Mouse (Mus musculus): ENCODE measurements around the gene Timm23. TPM values are rescaled to one million over a fixed set of nuclear protein-coding genes. Genes with fewer than 3 reads are reported as not detected.
"Not testable (repeated sequence)": the region's sequence is repeated elsewhere in the genome, so short reads cannot be mapped to it uniquely, and the experiment has no call there.

Gene Timm23
- polyA plus RNA-seq, 1 experiment from 2014 or later, result 360 TPM

- Histone ChIP-seq H3K9me3 (replicated peaks) (peaks cover 13% of the 10 kb centered on the region), H3K4me3 (no peak overlapping the region), H3K27me3 (ENCODE audit: low read depth, poor library complexity, severe bottlenecking) (no peaks in the 10 kb centered on the region), H3K27ac (replicated peaks) (no peak overlapping the region), H3K36me3 (no peaks in the 10 kb centered on the region), H3K4me1 (no peaks in the 10 kb centered on the region)
- no peak for DNase-seq (ENCODE audit: low spot score)
Observed at GRCm38 (mm10) chr14:32144734-32145133, 57.0 kb downstream of the Timm23 start.

- Histone ChIP-seq H3K36me3 (no peaks in the 10 kb centered on the region), H3K9me3 (replicated peaks) (peaks cover 1% of the 10 kb centered on the region; the same call in 1 of the 2 replicates), H3K27ac (replicated peaks) (no peak within 1 kb of the TSS), H3K27me3 (ENCODE audit: low read depth, poor library complexity, severe bottlenecking) (no peaks in the 10 kb centered on the region), H3K4me1 (no peaks in the 10 kb centered on the region), H3K4me3 (no peak within 1 kb of the TSS)
- no peak for DNase-seq (ENCODE audit: low spot score)
- WGBS, result 88% methylated on average over 5 of the region's 5 CpGs
Observed at GRCm38 (mm10) chr14:32141723-32142122, 60.0 kb downstream of the Timm23 start, which contains the start of gene Msmb. Msmb (plus strand) TSS chr14:32142023.

- H3K4me1 ChIP-seq, result no peaks in the 10 kb centered on the region
- H3K27me3 ChIP-seq (ENCODE audit: low read depth, poor library complexity, severe bottlenecking), result no peaks in the 10 kb centered on the region
- 69% methylated on average over 5 of the region's 5 CpGs for WGBS
- DNase-seq (ENCODE audit: low spot score), result no peak
- no peaks in the 10 kb centered on the region for H3K36me3 ChIP-seq
- H3K4me3 ChIP-seq, result no peak overlapping the region
- H3K9me3 ChIP-seq (replicated peaks), result no peaks in the 10 kb centered on the region
- no peak overlapping the region for H3K27ac ChIP-seq (replicated peaks)
Observed at GRCm38 (mm10) chr14:32140359-32140965, 61.2 kb downstream of the Timm23 start.

GRCm38 (mm10) chr14:32136467-32136866 is 65.2 kb downstream of the Timm23 start:
- DNase-seq (ENCODE audit: low spot score); H3K9me3 ChIP-seq (replicated peaks); H3K36me3 ChIP-seq; H3K4me3 ChIP-seq; H3K27me3 ChIP-seq (ENCODE audit: low read depth, poor library complexity, severe bottlenecking); H3K4me1 ChIP-seq; H3K27ac ChIP-seq (replicated peaks): not testable (repeated sequence)
- WGBS, result 87% methylated on average over 3 of the region's 3 CpGs

- no peaks in the 10 kb centered on the region for H3K36me3 ChIP-seq
- no peak overlapping the region for H3K4me3 ChIP-seq
- no peaks in the 10 kb centered on the region for H3K27me3 ChIP-seq (ENCODE audit: low read depth, poor library complexity, severe bottlenecking)
- no peak overlapping the region for H3K27ac ChIP-seq (replicated peaks)
- H3K4me1 ChIP-seq, result no peaks in the 10 kb centered on the region
- 82% methylated on average over 2 of the region's 2 CpGs for WGBS
- H3K9me3 ChIP-seq (replicated peaks), result no peaks in the 10 kb centered on the region
- no peak for DNase-seq (ENCODE audit: low spot score)
Observed at GRCm38 (mm10) chr14:32134293-32134692, 67.4 kb downstream of the Timm23 start.

GRCm38 (mm10) chr14:32131836-32132235 is 69.9 kb downstream of the Timm23 start:
- no peak overlapping the region for H3K4me3 ChIP-seq
- H3K9me3 ChIP-seq (replicated peaks), result no peaks in the 10 kb centered on the region
- H3K27ac ChIP-seq (replicated peaks), result no peak overlapping the region
- H3K36me3 ChIP-seq, result no peaks in the 10 kb centered on the region
- no peaks in the 10 kb centered on the region for H3K27me3 ChIP-seq (ENCODE audit: low read depth, poor library complexity, severe bottlenecking)
- DNase-seq (ENCODE audit: low spot score), result no peak
- H3K4me1 ChIP-seq, result no peaks in the 10 kb centered on the region
- WGBS, result 89% methylated on average over 4 of the region's 4 CpGs

Other genes with a start within 250 kb of the Timm23 start
- 0.10 and 0.11 TPM in 2 replicates for gene Galnt15, start 172.9 kb downstream of the Timm23 start, polyA plus RNA-seq (2016; fragmentation: Nextera tagmentation; extraction: Ambion mirVana)
- gene Oxnad1, start 116.5 kb downstream of the Timm23 start, polyA plus RNA-seq (2016; fragmentation: Nextera tagmentation; extraction: Ambion mirVana), result 19.7 and 26.7 TPM in 2 replicates
- 92.1 and 104 TPM in 2 replicates for gene Dph3, start 116.2 kb downstream of the Timm23 start, polyA plus RNA-seq (2016; fragmentation: Nextera tagmentation; extraction: Ambion mirVana)
- gene Msmb, start 59.9 kb downstream of the Timm23 start, polyA plus RNA-seq (2016; fragmentation: Nextera tagmentation; extraction: Ambion mirVana), result not detected in 2 replicates
- gene Ncoa4, start 42.0 kb downstream of the Timm23 start, polyA plus RNA-seq (2016; fragmentation: Nextera tagmentation; extraction: Ambion mirVana), result 71.1 and 82.2 TPM in 2 replicates
- gene Parg, start 51 bp upstream of the Timm23 start, polyA plus RNA-seq (2016; fragmentation: Nextera tagmentation; extraction: Ambion mirVana), result 47.5 and 48.5 TPM in 2 replicates
- gene Ogdhl, start 120.1 kb upstream of the Timm23 start, polyA plus RNA-seq (2016; fragmentation: Nextera tagmentation; extraction: Ambion mirVana), result 17.4 and 18.4 TPM in 2 replicates
- gene 1700024G13Rik, start 186.5 kb upstream of the Timm23 start, polyA plus RNA-seq (2016; fragmentation: Nextera tagmentation; extraction: Ambion mirVana), result not detected in 2 replicates